Mouse (Mus musculus) adipocyte (in vitro differentiated cells): Measurements from ENCODE around the gene Casr.

Source experiments
- DNase-seq: peaks from one replicate; pipeline ENCODE4 v3.0.0-alpha.2; 2016; ENCODE audit warnings: low spot score

Gene Casr

DNA sequence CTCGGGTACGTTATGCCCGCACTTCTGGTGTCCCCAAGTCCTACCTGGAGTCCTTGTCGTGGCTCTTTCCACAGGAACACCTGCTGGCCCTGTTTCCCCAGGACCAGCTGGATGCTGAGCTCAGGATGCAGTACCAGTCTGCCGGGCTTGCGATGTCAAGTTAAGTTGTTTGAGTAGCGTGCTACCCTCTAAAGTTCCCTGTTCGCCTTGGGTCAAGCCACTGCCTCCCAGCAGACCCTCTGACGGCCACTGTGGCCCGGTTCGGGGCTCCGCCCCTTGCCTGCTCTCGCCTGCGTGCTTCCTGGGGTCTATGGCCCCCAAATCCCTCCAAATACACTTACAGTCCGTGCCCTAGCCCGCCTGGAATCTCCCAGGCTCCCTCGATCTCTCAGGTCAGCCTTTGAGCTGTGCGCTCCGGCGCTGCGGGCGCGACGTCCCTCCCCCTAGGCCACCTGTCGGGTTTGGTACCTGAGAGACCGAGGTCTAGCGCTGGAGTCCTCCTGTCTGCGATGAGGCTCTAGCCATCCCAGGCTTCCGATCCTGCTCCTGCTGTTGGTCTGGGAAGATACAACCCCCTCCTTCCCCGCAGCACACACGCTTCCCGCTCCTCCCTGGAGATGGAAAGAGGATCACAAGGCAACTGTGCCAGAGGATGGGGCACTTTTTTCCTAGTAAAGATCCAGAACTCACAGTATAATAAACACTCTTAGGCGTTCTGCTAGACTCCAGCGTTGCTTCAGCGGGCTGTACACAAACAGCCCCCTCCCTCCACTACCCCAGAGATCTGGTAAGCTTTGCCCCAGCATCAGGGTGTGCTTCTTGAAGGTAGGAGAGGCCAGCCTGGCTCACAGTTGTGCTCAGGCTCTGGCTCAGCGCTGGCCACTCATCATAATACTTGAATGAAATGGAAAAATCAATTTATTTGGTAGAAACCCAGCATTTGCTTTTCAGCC lies at the start of gene Casr:
Gene Casr (minus strand): TSS at position 756 of the 953 bp plus-strand sequence.
- no peak for DNase-seq

DNA sequence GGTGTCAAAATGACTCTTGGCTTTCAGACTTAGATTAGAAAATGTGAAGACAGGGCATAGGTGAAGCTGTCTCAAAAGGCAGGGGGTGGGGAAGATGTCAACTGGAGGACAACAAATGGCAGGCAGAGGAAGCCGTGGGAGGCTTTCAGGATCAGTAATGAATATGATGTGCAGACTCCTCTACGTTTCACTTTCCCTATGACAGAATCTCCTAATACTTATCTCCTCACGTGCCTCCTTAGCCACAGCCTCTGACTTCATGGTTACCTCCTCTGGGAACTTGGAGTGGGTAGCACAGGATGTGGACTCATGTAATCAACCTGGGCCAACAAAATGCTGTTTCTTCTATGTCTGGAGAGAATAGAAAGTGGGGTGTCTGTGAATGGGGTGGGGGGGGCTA lies 40.7 kb upstream of the Casr start:
- DNase-seq = no peak

DNA sequence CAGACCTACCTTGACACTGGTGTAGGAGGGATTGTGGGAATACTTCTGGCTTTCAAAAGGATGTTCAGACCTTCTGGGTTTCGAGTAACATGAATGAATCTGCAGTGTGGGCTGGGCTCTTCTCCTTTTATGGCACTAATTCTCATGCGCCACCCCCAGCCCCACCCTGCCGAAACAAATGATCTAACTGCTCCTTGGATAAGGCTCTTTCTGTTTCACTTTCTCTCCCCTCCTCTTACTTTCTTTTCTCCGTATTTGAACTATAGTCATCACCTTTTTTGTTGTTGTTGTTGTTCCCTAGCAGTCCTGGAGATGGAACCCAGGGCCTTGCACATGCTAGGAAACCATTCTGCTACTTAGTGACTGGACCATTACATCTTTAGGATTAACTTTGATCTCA lies 36.3 kb upstream of the Casr start:
- DNase-seq = no peak

DNA sequence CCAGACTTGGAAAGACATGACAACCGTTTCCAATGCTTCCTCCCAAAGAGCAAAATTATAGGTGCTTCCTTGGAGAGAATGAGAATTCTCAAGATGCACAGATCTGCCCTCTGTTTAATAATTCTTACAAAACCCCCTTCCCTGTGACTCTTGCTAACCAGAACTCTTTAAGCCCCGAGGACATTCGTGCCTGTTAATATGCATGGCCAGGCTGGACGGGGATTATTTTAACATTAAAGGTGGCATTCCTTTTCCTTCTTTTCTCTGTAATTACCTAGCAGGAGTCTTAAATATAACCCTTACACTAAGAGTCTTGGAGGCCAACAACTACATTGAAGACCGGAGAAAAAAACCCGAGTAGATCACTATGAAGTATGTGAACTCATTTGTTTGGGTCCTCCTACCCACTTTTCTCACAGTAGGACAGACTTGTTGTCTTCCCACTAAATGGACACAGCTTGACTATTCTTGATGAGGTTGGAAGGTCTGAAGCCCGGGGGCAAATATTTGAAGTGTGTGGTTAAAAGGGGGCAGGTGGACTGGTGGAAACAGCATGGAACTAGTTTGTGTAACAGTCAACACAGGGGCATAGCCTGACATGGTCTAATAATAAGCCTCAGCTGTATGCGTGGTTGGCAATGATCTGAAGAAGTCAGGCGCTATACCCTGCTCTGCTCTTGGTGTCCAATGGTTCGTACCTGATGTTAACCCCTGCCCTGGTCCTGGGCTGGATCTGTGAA lies 34.9 kb upstream of the Casr start:
- DNase-seq = no peak

DNA sequence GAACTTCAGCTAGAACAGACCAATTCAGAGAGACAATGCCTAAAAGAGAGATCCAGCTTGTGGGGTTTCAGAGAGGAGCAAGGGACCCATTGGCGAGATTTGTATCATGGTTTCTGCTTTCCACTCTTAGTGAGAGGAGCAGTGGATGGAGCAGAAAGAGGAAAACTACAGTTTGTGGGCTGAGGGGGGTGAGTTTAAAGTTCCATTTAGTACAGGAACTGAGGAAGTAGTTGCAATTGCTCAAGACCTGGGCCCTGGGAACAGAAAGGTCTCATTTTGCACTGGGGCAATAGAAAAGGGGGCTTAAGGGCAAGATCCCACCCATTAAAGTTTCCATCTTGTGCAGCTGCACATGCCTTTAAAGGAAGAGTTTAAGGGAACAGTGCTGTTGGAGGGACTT lies 28.0 kb upstream of the Casr start:
- no peak for DNase-seq

DNA sequence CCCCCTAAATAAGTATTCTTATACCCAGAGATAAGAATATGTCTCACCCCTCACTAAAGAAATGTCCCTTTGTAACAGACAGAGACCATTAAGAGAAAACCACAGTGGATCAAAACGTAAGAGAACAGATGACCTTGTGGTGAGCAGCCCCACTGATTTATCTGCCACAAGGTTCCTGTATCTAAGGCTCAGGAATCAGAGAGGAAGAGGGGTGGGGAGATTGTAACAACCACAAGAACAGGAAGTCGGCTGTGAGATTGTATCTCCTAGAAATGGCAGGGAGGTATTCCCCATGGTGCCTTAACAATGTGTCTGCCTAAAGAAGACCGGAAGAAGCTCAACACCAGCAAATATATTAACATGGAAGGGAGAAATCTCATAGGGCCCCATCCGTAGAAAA lies 26.0 kb upstream of the Casr start:
- no peak for DNase-seq

DNA sequence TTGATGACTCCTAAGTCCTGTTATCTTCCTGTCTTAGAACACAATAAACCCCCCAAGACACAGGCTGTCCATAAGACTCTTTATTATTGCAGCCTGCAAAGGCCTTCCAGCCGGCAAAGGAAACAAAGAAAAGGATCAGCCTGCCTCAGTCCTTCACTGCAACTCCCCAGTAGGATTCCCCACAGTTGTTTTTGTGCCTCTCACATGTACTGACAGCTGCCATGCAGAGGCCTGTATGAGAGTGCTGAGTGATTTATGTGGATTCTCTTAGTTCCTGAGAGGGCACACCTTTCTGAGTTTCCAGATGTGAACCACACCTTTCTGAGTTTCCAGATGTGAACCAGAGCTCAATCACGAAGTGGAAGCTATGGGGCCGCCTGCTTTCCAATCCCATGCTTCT lies 20.1 kb upstream of the Casr start:
- DNase-seq = no peak

DNA sequence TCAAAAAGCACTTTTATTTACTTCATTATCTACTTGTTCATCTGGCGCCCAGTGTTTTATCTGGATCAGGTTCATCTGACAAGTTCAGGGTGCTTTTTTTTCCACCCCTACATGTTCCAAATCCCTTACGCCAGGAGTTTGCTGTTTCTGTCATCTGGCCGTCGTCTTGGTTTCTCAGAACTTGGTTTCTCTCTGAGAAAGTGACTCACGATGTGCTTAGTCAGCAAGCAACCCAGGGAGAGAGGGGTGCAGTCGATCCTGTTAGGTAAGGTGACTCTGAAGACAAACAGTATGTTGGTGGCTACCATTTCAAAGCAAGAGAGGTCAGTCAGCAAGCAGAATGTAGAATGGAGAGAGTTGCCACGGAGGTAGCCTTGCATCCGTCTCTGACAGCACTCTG lies 10.0 kb upstream of the Casr start:
- DNase-seq = no peak

DNA sequence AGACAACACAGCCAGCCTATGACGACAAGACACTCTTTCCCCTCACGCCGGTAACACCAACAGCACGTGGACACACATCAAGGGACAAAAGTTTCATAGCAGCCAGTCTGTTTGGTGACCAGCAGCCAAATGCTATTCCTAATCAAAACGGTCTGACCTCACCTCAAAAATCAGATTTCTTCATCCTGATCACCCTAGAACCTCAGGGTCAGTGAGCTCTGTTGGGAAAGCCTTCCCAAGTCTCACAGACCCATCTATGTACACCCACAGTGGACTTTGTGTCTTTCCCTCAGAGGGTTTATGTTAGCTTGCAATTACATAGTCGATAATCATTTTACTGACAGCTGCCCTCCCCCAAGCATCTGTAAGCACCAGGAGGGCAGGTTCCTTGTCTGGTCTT lies 2.4 kb downstream of the Casr start:
- no peak for DNase-seq

DNA sequence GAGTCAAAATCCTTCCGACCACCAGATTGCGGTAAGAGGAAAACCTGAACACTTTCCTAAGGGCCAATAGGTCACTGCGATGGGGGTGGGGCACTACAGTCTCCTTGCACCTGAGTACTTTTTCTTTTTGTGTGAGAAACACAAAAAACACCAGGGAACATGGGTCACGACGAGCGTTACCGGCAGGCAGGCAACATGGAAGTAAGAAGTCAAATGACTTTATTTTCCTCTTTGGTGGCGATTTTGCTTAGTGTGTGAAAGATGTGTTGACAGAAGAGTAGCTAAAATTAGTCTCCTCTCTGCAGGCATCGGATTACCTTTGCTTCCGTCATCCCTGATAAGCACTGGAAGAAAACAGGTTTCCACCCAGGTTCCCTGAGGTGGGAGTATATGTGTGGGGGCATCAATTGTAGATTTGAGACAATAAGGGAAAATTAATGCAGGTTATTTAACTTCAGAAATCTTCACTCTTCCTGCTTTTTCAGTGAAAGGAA lies 6.2 kb downstream of the Casr start:
- DNase-seq = no peak

DNA sequence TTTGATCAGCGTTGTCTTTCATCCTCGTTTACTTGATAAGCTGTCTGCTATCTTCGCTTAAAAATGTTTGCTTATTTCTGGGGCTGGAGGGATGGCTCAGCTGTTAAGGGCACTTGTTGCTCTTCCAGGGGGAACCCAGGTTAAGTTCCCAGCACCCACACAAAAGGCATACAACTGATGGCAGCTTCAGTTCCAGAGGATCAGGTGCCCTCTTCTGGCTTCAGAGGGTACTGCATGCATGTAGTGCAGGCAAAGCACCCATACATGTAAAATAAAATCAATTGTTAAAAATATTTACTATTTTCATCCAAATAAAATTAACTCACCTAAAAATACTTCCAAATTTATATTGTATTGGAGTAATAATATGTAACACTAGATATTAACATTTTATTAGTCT lies 8.3 kb downstream of the Casr start:
- DNase-seq = no peak

DNA sequence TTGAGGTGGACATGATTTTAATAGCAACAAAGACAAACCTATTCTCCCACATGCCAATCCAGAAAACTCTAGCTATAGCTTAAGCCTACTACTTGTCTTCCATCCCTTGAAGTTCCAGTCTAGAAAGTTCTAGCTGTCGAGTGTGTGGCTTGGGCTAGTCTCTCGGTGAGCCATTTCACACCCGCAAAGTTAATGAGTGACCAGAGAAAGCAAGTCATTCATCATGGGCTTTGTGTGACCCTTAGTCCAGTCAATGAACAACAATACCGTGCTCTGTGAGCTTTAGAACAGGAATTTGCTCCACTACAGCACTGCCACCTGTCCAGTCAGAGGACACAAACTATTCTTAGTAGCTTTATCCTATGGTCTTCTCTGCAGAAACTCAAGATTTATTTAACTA lies 16.6 kb downstream of the Casr start:
- no peak for DNase-seq

DNA sequence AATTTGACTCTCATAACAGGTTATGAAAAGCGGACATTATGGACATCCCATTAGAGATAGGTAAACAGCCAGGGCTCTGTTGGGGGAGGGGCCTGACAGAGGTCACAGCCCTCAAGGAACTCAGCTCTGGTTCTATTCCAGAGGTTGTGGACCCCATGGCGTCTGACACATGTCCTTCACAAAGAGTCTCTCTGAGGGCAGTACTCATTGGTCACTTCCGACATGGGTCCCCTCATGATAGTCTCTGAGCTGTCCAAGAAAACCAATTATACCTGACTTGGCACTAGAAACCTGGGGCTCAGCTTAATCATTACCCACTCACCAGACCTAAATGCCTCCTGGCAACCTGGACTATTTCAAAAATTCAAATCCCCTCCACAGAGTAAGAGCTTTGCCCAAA lies 18.9 kb downstream of the Casr start:
- no peak for DNase-seq

DNA sequence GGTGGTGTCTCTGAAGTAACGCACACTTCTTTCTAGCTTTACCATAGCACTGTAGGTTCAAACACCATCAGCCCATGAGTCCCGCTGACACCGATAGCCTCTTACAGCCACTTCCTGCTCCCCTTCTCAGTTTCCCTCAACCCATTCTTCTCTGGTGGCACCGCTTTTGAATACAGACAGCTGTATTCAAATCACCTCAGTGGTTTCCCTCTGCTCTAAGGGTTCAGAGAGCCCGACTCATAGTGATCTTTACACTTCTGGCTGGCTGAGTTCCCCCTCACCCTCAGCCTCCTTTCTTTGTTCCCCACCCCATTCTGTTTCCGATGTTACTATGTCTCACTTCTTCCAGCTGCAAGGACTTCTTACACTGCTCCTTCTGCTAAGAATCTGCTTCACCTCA lies 21.1 kb downstream of the Casr start:
- no peak for DNase-seq

DNA sequence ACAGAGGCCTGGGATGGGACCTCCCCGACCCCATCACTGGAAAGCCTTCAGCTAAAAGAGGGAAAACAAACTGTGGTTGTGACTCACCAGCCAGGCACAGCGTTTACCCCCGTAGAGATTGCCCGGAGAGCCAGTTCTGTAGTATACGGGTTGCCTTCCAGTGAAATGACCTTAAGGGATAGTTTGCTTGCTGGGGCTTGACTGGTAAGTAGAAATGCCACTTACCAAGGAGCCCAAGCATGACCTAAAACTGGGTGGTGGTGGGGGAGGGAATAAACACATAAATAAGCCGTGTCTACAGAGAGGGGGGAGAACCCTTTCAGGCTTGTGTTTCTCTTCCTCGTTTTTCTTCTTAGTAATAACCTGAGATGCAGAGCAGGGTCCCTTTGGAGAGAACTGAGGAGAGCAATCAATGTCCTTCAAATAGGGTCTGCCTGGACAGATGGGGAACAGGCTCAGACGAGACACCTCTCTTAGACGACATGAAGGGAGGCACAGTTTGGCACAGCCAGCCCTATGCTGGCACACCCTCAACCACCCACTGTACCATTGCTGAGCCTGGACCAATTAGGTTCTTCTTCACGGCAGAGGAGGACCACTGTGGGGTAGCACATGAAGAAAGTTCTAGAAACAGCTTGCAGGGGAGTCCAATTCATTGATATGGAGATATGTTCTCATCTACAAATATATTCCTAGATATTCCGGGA lies 28.8 kb downstream of the Casr start:
- DNase-seq = no peak

DNA sequence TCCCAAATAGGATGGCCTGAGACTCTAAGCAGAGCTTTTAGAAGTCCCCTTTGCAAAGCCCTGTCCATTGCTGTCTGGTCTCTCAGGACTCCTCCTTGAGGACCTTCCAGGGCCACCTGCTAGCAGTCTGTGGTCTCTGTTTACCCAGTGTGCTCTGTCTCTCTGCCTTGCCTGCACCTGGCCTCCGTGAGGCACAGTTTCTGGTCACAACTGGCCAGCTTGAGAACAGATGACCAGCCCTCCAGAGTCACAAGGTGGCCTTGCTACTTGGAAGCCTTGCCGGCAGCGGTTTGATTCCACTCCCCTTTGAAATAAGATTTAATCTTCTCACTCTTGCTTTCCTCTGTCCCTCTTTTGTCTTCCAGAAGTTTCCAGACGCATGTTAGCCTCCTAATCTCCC lies 29.9 kb downstream of the Casr start:
- DNase-seq = no peak

DNA sequence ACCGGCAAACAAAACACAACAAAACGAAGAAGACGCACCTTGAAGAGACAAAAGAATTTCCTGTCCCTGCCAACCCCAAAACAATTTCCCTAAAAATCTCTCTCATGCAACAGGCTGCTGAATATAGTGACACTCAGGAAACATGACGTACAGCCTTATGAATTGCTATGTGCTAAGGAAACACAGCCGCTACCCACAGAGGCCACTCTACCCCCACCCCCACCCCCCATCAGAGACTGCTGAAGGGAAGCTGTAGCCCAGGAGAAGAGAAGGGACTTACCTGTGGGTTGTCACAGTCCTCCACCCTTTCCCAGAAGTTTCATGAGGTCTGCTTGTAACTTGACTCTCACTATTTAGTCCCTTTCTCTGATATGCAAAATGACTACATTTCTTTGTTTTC lies 30.3 kb downstream of the Casr start:
- DNase-seq = no peak

DNA sequence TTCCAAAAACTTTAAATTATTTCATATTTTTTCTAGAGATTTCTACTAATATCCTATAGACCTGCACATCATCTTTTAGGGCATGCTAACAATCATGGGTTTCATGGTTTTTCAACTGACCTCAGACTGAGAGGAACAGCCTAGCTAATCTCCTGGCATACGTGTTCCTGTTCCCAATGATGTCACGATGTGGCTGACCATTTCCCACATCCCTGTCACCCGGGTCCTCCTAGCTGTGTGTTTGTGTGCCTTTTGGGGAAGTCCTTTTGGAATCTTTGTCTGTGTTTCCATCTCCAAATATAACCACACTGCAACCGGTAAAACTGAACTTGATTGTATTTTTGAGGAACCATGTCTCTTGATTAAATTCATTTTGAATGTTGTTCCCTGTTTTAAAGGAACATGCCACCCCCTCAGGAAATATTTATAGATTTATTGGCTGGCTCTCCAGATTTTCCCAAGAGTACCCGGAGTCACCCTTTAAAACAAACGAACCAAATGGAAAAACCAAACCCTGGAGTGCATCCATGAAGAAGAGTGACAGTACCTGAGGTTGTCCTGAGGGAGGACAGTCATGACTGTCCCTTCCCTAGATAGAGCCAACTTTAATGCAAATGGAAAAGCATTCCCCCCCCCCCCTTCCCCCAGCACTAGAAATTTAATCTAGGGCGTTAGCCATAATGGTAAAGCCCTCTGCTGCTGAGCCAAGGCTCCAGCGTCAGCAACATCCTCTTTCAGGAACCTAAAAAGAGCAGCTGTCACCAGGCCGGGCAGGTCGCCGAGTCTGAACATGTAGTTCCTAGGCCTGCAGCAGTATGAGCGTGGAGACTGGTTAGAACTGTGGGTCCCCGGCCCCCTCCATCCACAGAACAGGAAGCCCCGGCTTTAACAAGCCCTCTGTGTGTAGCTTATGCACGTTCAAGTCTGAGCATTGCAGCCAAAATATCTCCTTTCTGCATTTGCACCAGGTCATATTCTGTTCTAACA lies 31.1 kb downstream of the Casr start:
- DNase-seq = no peak

DNA sequence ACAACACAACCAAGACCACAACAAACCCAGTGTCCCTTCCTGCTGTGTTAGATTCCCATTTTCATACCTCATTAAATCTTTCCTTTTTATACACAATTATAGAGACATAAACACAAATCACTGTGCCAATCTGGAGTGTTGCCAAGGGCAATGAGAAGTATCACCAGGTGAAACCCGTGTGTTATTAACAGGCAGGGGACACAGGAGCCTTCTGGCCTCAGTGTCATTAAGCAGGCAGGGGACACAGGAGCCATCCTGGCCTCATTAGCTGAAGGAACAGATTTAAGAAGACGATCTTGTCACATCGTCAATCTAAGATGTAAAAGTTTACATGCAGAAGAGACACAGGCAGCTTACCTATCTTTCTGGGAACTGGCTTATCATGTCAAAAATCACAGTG lies 33.1 kb downstream of the Casr start:
- no peak for DNase-seq

DNA sequence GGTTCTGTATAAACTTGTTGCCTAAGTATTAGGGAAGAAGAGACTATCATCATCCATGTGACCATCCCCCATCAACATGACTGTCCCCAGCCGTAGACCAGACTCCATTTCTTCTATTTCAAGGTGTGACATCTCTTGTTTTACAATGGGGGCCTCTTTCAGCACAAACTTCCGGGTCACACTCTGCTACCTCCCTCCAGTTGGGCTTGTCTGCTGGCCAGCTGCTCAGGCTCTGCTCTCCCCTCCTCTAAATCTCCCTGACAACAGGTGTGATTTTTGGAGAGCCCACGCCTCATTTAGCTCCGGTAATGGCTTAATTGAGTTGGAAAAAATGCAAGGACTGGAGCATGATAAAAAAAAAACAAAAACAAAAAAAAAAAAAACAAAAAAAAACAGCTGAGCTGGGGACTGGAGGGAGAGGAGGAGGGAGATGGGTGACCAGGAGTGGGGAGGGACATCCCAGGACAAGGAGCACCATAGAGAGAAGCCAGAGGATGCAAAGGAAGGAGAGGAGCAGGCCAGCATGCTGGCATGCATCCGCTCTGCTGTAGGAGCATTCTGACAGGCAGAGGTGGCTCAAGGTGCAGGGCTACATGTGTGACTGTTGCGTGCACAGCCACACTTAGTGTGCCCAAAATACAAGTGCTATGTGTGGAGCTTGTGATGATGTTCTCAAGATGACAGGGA lies 35.2 kb downstream of the Casr start:
- no peak for DNase-seq

DNA sequence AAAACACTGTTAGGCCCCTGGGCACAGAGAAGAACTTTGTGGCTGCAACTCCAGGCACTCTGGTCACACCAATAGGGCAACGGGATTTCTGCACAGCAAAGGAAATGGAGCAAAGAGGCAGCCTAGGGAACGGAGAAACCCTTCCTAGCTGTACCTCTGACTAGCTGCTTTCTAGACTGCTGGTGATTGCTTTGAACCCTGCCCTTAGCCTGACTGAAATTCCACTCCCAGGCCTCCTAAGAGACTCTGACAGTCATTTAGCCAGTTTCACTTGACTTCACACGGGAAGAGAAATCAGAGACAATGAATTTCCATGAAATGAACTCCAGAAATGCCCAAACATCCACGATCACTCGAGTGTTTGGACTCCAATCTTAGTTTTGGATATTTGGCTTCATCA lies 38.8 kb downstream of the Casr start:
- no peak for DNase-seq
